Mouse (Mus musculus): ENCODE measurements around the gene Itsn1.

Itsn1 gene

GRCm38 (mm10) chr16:91811876-91812275 lies 82.8 kb downstream of the Itsn1 start:
- DNase-seq (ENCODE audit: extremely low spot score): no peak

- no peak for DNase-seq (ENCODE audit: extremely low spot score)
These were observed 84.5 kb downstream of the Itsn1 start for GRCm38 (mm10) chr16:91813543-91813942.

- no peak for DNase-seq (ENCODE audit: extremely low spot score)
These were observed 86.0 kb downstream of the Itsn1 start for GRCm38 (mm10) chr16:91815067-91815466.

- DNase-seq (ENCODE audit: extremely low spot score): no peak
These were observed 91.2 kb downstream of the Itsn1 start for GRCm38 (mm10) chr16:91820299-91820698.

GRCm38 (mm10) chr16:91822325-91822724 lies 93.2 kb downstream of the Itsn1 start:
- no peak for DNase-seq (ENCODE audit: extremely low spot score)

GRCm38 (mm10) chr16:91822759-91823158 lies 93.7 kb downstream of the Itsn1 start:
- no peak for DNase-seq (ENCODE audit: extremely low spot score)

- no peak for DNase-seq (ENCODE audit: extremely low spot score)
These were observed 96.8 kb downstream of the Itsn1 start for GRCm38 (mm10) chr16:91825774-91826325.

GRCm38 (mm10) chr16:91826893-91827292 lies 97.8 kb downstream of the Itsn1 start:
- no peak for DNase-seq (ENCODE audit: extremely low spot score)

- no peak for DNase-seq (ENCODE audit: extremely low spot score)
These were observed 98.4 kb downstream of the Itsn1 start for GRCm38 (mm10) chr16:91827456-91827855.

- DNase-seq (ENCODE audit: extremely low spot score): no peak
These were observed 99.1 kb downstream of the Itsn1 start for GRCm38 (mm10) chr16:91828160-91828559.

GRCm38 (mm10) chr16:91828603-91829002 lies 99.5 kb downstream of the Itsn1 start:
- no peak for DNase-seq (ENCODE audit: extremely low spot score)

GRCm38 (mm10) chr16:91829121-91829520 lies 100.0 kb downstream of the Itsn1 start:
- no peak for DNase-seq (ENCODE audit: extremely low spot score)

- no peak for DNase-seq (ENCODE audit: extremely low spot score)
These were observed 101.2 kb downstream of the Itsn1 start for GRCm38 (mm10) chr16:91830260-91830659.

- no peak for DNase-seq (ENCODE audit: extremely low spot score)
These were observed 104.0 kb downstream of the Itsn1 start for GRCm38 (mm10) chr16:91833121-91833520.

GRCm38 (mm10) chr16:91833558-91833957 lies 104.5 kb downstream of the Itsn1 start:
- no peak for DNase-seq (ENCODE audit: extremely low spot score)

GRCm38 (mm10) chr16:91833981-91834380 lies 104.9 kb downstream of the Itsn1 start:
- no peak for DNase-seq (ENCODE audit: extremely low spot score)

GRCm38 (mm10) chr16:91835790-91836189 lies 106.7 kb downstream of the Itsn1 start:
- no peak for DNase-seq (ENCODE audit: extremely low spot score)

GRCm38 (mm10) chr16:91836592-91837557 lies 107.8 kb downstream of the Itsn1 start:
- DNase-seq (ENCODE audit: extremely low spot score): no peak

- DNase-seq (ENCODE audit: extremely low spot score): no peak
These were observed 108.5 kb downstream of the Itsn1 start for GRCm38 (mm10) chr16:91837558-91838041.

- no peak for DNase-seq (ENCODE audit: extremely low spot score)
These were observed 109.7 kb downstream of the Itsn1 start for GRCm38 (mm10) chr16:91838771-91839170.

- no peak for DNase-seq (ENCODE audit: extremely low spot score)
These were observed 110.4 kb downstream of the Itsn1 start for GRCm38 (mm10) chr16:91839462-91839861.

- DNase-seq (ENCODE audit: extremely low spot score): no peak
These were observed 112.0 kb downstream of the Itsn1 start for GRCm38 (mm10) chr16:91841026-91841630.
